Mouse (Mus musculus): ENCODE data around the gene Rps6ka3.

DNA sequence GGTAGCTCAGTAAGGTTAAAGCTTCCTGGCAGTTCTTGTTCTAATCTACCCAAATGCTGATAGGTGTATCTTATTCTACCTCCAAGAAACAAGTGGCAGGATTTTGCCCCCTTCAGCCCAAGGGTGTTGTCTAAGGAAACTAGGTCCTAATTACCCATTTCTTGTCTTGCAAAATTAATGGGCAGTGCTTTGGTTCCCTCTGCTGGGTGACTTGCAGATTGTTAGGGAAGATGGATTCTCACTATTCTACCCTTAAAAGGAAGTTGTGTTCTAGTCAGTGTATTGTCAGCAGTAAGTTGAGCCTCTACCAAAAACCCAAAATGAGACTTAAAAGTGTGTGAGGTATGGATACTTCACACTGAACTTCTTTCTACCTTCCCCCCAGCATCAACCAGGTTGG is 59.0 kb downstream of the Rps6ka3 start:
- TF ChIP-seq POLR2A (IDR thresholded peaks at IDR 0.05; ENCODE audit: control insufficient read depth, low read depth, low read length): no peak
- no peak for TF ChIP-seq CTCF (IDR thresholded peaks at IDR 0.05; ENCODE audit: control insufficient read depth, insufficient read depth, insufficient replicate concordance, low read depth, low read length)
